Mouse (Mus musculus): ENCODE data around the gene Susd6. TPM values are rescaled to one million over a fixed set of nuclear protein-coding genes. Genes with fewer than 3 reads are reported as not detected.

Gene Susd6
- total and polyA plus RNA-seq, 3 experiments: 7.8 to 11.0 (median 8.7) TPM

DNA sequence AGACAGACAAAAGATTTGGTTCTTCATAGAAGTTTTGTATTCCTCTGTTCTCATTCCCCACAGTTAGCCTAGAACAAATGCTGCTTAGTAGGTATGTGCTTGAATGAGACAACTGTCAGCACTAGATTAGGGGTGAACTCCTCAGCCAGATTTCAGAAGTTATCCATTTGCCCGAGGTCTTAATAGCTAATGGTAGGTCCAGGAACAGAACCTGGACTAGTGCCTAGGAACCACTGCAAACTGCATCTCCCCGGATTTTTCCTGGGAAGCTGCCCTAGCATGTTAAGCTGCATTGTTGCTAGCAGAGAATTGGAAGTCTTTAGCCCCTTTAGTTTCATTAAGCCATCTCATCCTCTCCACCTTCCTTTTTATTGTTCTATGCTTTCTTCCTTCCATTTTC lies 39.9 kb downstream of the Susd6 start:
- dilution Hi-C loops (cut with MboI; ENCODE audit: extremely low pct_ligation_motif_present, extremely low pct_unique_long_range_greater_than_20kb, low sequenced_read_pairs) (no loop called here), in situ Hi-C loops (cut with MboI; ENCODE audit: low pct_ligation_motif_present, low pct_unique_long_range_greater_than_20kb, low sequenced_read_pairs) (no loop called here)
- Histone ChIP-seq H3K4me1 (ENCODE audit: control insufficient read depth in 1 of 2, insufficient read depth in 2 of 2) (peaks cover 3 to 21% of the 10 kb centered on the region in 2 experiments; a peak in 3 of 4 replicates), H3K4me2 (ENCODE audit: insufficient read depth, low read depth, poor library complexity, severe bottlenecking) (no peak overlapping the region), H3K9ac (ENCODE audit: insufficient read depth, low read depth) (no peak overlapping the region), H3K79me2 (replicated peaks; ENCODE audit: control insufficient read depth, extremely low read depth, insufficient read depth, poor library complexity, severe bottlenecking) (0 out of 2 replicates have a peak, but pooled peaks cover 2% of the 10 kb centered on the region), H3K36me3 (replicated peaks in 1 of 2; ENCODE audit: control insufficient read depth in 1 of 2, insufficient read depth in 1 of 2, low read length in 1 of 2) (peaks cover 5 to 44% of the 10 kb centered on the region in 2 experiments), H3K4me3 (replicated peaks in 1 of 3; ENCODE audit: low read depth in 2 of 3, low read length in 2 of 3, poor library complexity in 1 of 3) (no peak overlapping the region), H3K9me3 (replicated peaks; ENCODE audit: low read length) (no peaks in the 10 kb centered on the region), H3K27me3 (replicated peaks) (no peaks in the 10 kb centered on the region), H3K27ac (ENCODE audit: insufficient read depth, low read depth) (no peak overlapping the region)
- DNase-seq (ENCODE audit: extremely low read depth): no peak
- TF ChIP-seq ETS1 (conservative IDR thresholded peaks at IDR 0.05; ENCODE audit: low read depth, low read length) (no peak), JUN (IDR thresholded peaks at IDR 0.05; ENCODE audit: insufficient read depth, low read depth, low read length) (no peak), MEF2A (IDR thresholded peaks at IDR 0.05; ENCODE audit: borderline replicate concordance, low read depth, low read length) (no peak), HCFC1 (IDR thresholded peaks at IDR 0.05; ENCODE audit: low read depth, low read length) (no peak), SMC3 (IDR thresholded peaks at IDR 0.05; ENCODE audit: low read depth, low read length) (no peak), ZNF384 (IDR thresholded peaks at IDR 0.05; ENCODE audit: low read depth, low read length) (no peak), MAFK (IDR thresholded peaks at IDR 0.05; ENCODE audit: insufficient replicate concordance, low read length) (no peak), E2F4 (IDR thresholded peaks at IDR 0.05; ENCODE audit: insufficient replicate concordance, low read depth, low read length) (no peak), USF1 (IDR thresholded peaks at IDR 0.05; ENCODE audit: low read depth, low read length) (no peak), MXI1 (IDR thresholded peaks at IDR 0.05; ENCODE audit: low read depth, low read length) (no peak), ZMIZ1 (IDR thresholded peaks at IDR 0.05; ENCODE audit: low read depth, low read length) (no peak), RCOR1 (conservative IDR thresholded peaks at IDR 0.05; ENCODE audit: low read depth, low read length) (no peak)

DNA sequence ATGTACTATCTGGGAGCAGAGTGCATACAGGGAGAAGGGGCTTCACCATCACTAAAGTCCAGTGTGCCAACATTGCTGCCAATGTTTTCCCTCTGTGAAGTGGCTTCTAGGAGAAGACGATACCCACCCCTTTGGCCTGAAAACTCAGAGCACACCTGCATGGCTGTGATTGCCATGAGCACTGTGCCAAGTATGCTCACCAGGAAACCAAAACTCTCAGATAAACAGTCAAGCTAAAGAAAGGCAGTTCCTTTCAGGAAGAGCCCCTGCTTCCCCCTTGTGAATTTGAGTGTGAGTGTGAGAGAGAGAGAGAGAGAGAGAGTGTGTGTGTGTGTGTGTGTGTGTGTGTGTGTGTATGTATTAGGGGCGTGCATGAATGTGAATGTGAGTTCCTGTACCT lies 40.5 kb downstream of the Susd6 start:
- TF ChIP-seq ELF1 (IDR thresholded peaks at IDR 0.05; ENCODE audit: low read depth, low read length) (no peak), CTCF (conservative IDR thresholded peaks at IDR 0.05 in 1 of 2, IDR thresholded peaks at IDR 0.05 in 1 of 2; ENCODE audit: low read depth in 2 of 2, low read length in 2 of 2) (no peak), MXI1 (IDR thresholded peaks at IDR 0.05; ENCODE audit: low read depth, low read length) (no peak), JUN (IDR thresholded peaks at IDR 0.05; ENCODE audit: insufficient read depth, low read depth, low read length) (no peak), KAT2A (IDR thresholded peaks at IDR 0.05; ENCODE audit: insufficient replicate concordance, low read length) (no peak), ZMIZ1 (IDR thresholded peaks at IDR 0.05; ENCODE audit: low read depth, low read length) (no peak), NRF1 (IDR thresholded peaks at IDR 0.05; ENCODE audit: low read depth, low read length) (no peak), POLR2AphosphoS2 (IDR thresholded peaks at IDR 0.05; ENCODE audit: low read depth, low read length) (no peak), ZC3H11A (IDR thresholded peaks at IDR 0.05; ENCODE audit: low read depth, low read length) (no peak), POLR2A (IDR thresholded peaks at IDR 0.05; ENCODE audit: low read depth, low read length) (no peak), MAX (IDR thresholded peaks at IDR 0.05; ENCODE audit: low read length) (no peak), E2F4 (IDR thresholded peaks at IDR 0.05; ENCODE audit: insufficient replicate concordance, low read depth, low read length) (no peak), RAD21 (IDR thresholded peaks at IDR 0.05; ENCODE audit: low read depth, low read length) (no peak), ETS1 (conservative IDR thresholded peaks at IDR 0.05; ENCODE audit: low read depth, low read length) (no peak)
- Histone ChIP-seq H3K9ac (ENCODE audit: insufficient read depth, low read depth) (no peak overlapping the region), H3K27ac (ENCODE audit: insufficient read depth, low read depth) (no peak overlapping the region), H3K4me3 (replicated peaks in 1 of 3; ENCODE audit: low read depth in 2 of 3, low read length in 2 of 3, poor library complexity in 1 of 3) (no peak overlapping the region), H3K79me2 (replicated peaks; ENCODE audit: control insufficient read depth, extremely low read depth, insufficient read depth, poor library complexity, severe bottlenecking) (0 out of 2 replicates have a peak, but pooled peaks cover 2% of the 10 kb centered on the region), H3K36me3 (replicated peaks in 1 of 2; ENCODE audit: control insufficient read depth in 1 of 2, insufficient read depth in 1 of 2, low read length in 1 of 2) (peaks cover 5 to 44% of the 10 kb centered on the region in 2 experiments), H3K9me3 (replicated peaks; ENCODE audit: low read length) (no peaks in the 10 kb centered on the region), H3K4me2 (ENCODE audit: insufficient read depth, low read depth, poor library complexity, severe bottlenecking) (no peak overlapping the region), H3K4me1 (ENCODE audit: control insufficient read depth in 1 of 2, insufficient read depth in 2 of 2) (peaks cover 3 to 21% of the 10 kb centered on the region in 2 experiments; a peak in 3 of 4 replicates), H3K27me3 (replicated peaks) (no peaks in the 10 kb centered on the region)
- in situ Hi-C loops (cut with MboI; ENCODE audit: low pct_ligation_motif_present, low pct_unique_long_range_greater_than_20kb, low sequenced_read_pairs): no loop called here
- DNase-seq (ENCODE audit: extremely low read depth): no peak
- dilution Hi-C loops (cut with MboI; ENCODE audit: extremely low pct_ligation_motif_present, extremely low pct_unique_long_range_greater_than_20kb, low sequenced_read_pairs): no loop called here

Data from CH12.LX (cell line).